Mouse (Mus musculus): Measurements from ENCODE around the gene Gmip. TPM values are rescaled to one million over a fixed set of nuclear protein-coding genes. Genes with fewer than 3 reads are reported as not detected.

The Gmip gene
- polyA plus RNA-seq (2015; fragmentation: Illumina TruSeq; extraction: RNeasy Lipid Tissue Mini Kit (QIAGEN cat#74804); ENCODE audit: low read depth, low replicate concordance): 11.2 TPM

GRCm38 (mm10) chr8:69808094-69808863 lies at the start of gene Gmip:
Gmip (plus strand) TSS chr8:69808679.

GRCm38 (mm10) chr8:69774503-69775148 lies 33.9 kb upstream of the Gmip start, which contains the start of gene Gm20422:
Gm20422 (minus strand) TSS chr8:69774886.

GRCm38 (mm10) chr8:69790773-69791367 lies 17.6 kb upstream of the Gmip start, which contains the start of the genes Atp13a1 and Zfp866:
Atp13a1 (plus strand) TSS chr8:69791163.
Zfp866 (minus strand) TSS chr8:69791178.

GRCm38 (mm10) chr8:69822386-69823191 lies 14.1 kb downstream of the Gmip start, which contains the start of gene Lpar2:
Lpar2 (plus strand) TSS chr8:69822429.

GRCm38 (mm10) chr8:69832298-69832853 lies 23.9 kb downstream of the Gmip start, which contains the start of gene Pbx4:
Pbx4 (plus strand) TSS chr8:69832491.

Other genes with a start within 250 kb of the Gmip start
- gene Zfp868, start 183.1 kb upstream of the Gmip start, polyA plus RNA-seq (2015; fragmentation: Illumina TruSeq; extraction: RNeasy Lipid Tissue Mini Kit (QIAGEN cat#74804); ENCODE audit: low read depth, low replicate concordance): 20.2 TPM
- 4.7 TPM for gene Zfp964, start 154.2 kb upstream of the Gmip start, polyA plus RNA-seq (2015; fragmentation: Illumina TruSeq; extraction: RNeasy Lipid Tissue Mini Kit (QIAGEN cat#74804); ENCODE audit: low read depth, low replicate concordance)
- gene Zfp869, start 98.0 kb upstream of the Gmip start, polyA plus RNA-seq (2015; fragmentation: Illumina TruSeq; extraction: RNeasy Lipid Tissue Mini Kit (QIAGEN cat#74804); ENCODE audit: low read depth, low replicate concordance): 26.2 TPM
- gene Zfp963, start 58.7 kb upstream of the Gmip start, polyA plus RNA-seq (2015; fragmentation: Illumina TruSeq; extraction: RNeasy Lipid Tissue Mini Kit (QIAGEN cat#74804); ENCODE audit: low read depth, low replicate concordance): 4.8 TPM
- gene Gm20422, start 33.8 kb upstream of the Gmip start, polyA plus RNA-seq (2015; fragmentation: Illumina TruSeq; extraction: RNeasy Lipid Tissue Mini Kit (QIAGEN cat#74804); ENCODE audit: low read depth, low replicate concordance): 1.0 TPM
- 25.3 TPM for gene Atp13a1, start 17.5 kb upstream of the Gmip start, polyA plus RNA-seq (2015; fragmentation: Illumina TruSeq; extraction: RNeasy Lipid Tissue Mini Kit (QIAGEN cat#74804); ENCODE audit: low read depth, low replicate concordance)
- gene Zfp866, start 17.5 kb upstream of the Gmip start, polyA plus RNA-seq (2015; fragmentation: Illumina TruSeq; extraction: RNeasy Lipid Tissue Mini Kit (QIAGEN cat#74804); ENCODE audit: low read depth, low replicate concordance): 21.1 TPM
- 0.27 TPM for gene Lpar2, start 13.8 kb downstream of the Gmip start, polyA plus RNA-seq (2015; fragmentation: Illumina TruSeq; extraction: RNeasy Lipid Tissue Mini Kit (QIAGEN cat#74804); ENCODE audit: low read depth, low replicate concordance)
- 23.2 TPM for gene Pbx4, start 23.8 kb downstream of the Gmip start, polyA plus RNA-seq (2015; fragmentation: Illumina TruSeq; extraction: RNeasy Lipid Tissue Mini Kit (QIAGEN cat#74804); ENCODE audit: low read depth, low replicate concordance)
- 0.22 TPM for gene Cilp2, start 79.0 kb downstream of the Gmip start, polyA plus RNA-seq (2015; fragmentation: Illumina TruSeq; extraction: RNeasy Lipid Tissue Mini Kit (QIAGEN cat#74804); ENCODE audit: low read depth, low replicate concordance)
- gene Tssk6, start 93.5 kb downstream of the Gmip start, polyA plus RNA-seq (2015; fragmentation: Illumina TruSeq; extraction: RNeasy Lipid Tissue Mini Kit (QIAGEN cat#74804); ENCODE audit: low read depth, low replicate concordance): not detected
- 228 TPM for gene Ndufa13, start 93.9 kb downstream of the Gmip start, polyA plus RNA-seq (2015; fragmentation: Illumina TruSeq; extraction: RNeasy Lipid Tissue Mini Kit (QIAGEN cat#74804); ENCODE audit: low read depth, low replicate concordance)
- gene Yjefn3, start 94.0 kb downstream of the Gmip start, polyA plus RNA-seq (2015; fragmentation: Illumina TruSeq; extraction: RNeasy Lipid Tissue Mini Kit (QIAGEN cat#74804); ENCODE audit: low read depth, low replicate concordance): 14.3 TPM
- gene Gatad2a, start 187.7 kb downstream of the Gmip start, polyA plus RNA-seq (2015; fragmentation: Illumina TruSeq; extraction: RNeasy Lipid Tissue Mini Kit (QIAGEN cat#74804); ENCODE audit: low read depth, low replicate concordance): 17.6 TPM
- 56.6 TPM for gene Mau2, start 234.1 kb downstream of the Gmip start, polyA plus RNA-seq (2015; fragmentation: Illumina TruSeq; extraction: RNeasy Lipid Tissue Mini Kit (QIAGEN cat#74804); ENCODE audit: low read depth, low replicate concordance)
- 40.9 TPM for gene Sugp1, start 234.1 kb downstream of the Gmip start, polyA plus RNA-seq (2015; fragmentation: Illumina TruSeq; extraction: RNeasy Lipid Tissue Mini Kit (QIAGEN cat#74804); ENCODE audit: low read depth, low replicate concordance)

Data from brain, adult 10 weeks (tissue).